Mouse (Mus musculus) bone marrow macrophage, adult 2 months (primary cell): ENCODE measurements around the gene B020031M17Rik. TPM values are rescaled to one million over a fixed set of nuclear protein-coding genes. Genes with fewer than 3 reads are reported as not detected.
"Not testable (repeated sequence)": the region's sequence is repeated elsewhere in the genome, so short reads cannot be mapped to it uniquely, and the experiment has no call there.

ENCODE experiments used
- H3K27ac ChIP-seq: 2 replicates; pipeline ENCODE4 v1.5.1; 2012; ENCODE audit warnings: low read depth, low read length; ENCODE audit not compliant: insufficient read depth
- H3K4me1 ChIP-seq: 2 replicates; pipeline ENCODE4 v1.6.1; 2012; ENCODE audit warnings: low read length; ENCODE audit not compliant: control insufficient read depth, insufficient read depth
- H3K4me3 ChIP-seq: 2 replicates; pipeline ENCODE4 v1.5.1; 2012; ENCODE audit warnings: mild to moderate bottlenecking, low read length, moderate library complexity; ENCODE audit not compliant: insufficient read depth
- polyA plus RNA-seq: library from polyadenylated mRNA; stranded (reverse); fragments of >200 nt; gene quantifications from 2 replicates; pipeline ENCODE4 v1.2.4, GENCODE M21; 2012; ENCODE audit not compliant: missing spikeins, insufficient read depth, insufficient read length

B020031M17Rik gene
- not detected in 2 replicates for polyA plus RNA-seq

DNA sequence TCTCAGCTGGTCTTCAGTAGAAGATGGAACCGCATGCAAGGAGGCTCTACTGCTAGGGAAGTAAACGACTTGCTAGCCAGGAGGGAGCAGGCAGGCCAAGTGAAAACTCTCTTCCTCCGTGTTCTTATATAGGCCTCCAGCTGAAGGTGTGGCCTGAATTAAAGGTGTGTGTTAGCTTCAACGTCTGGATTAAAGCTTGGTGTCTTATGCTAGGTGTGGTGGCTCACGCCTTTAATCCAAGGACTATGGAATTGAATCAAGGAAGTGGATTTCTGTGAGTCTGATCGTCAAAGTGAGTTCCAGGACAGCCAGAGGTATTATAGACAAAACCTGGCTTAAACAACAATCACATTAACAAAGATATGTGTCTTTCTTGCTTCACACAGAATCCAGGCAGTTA is at the start of gene B020031M17Rik:
Gene B020031M17Rik (minus strand): TSS at position 101 of the 400 bp plus-strand sequence.
- H3K4me3 ChIP-seq, H3K27ac ChIP-seq, H3K4me1 ChIP-seq: not testable (repeated sequence)

DNA sequence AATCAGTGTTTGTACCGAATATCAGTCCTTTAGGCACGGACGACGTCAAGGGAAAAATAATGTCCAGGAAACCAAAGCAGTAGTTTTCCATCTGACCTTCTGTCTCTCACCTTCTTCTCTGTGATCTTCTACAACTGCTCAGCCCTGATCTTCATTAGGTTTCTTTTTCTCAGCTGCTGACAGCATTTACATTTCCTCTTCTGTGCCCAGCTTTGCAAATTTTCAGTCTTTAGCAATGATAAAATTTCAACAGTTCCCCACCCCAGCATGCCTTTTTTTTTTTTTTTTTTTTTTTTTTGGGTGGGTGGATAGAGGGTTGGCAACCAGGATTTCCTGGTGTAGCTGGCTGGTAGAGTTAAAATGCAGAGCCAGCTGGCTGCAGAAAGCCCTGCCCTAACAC is 48.6 kb upstream of the B020031M17Rik start:
- not testable (repeated sequence) for H3K27ac ChIP-seq, H3K4me3 ChIP-seq, H3K4me1 ChIP-seq

DNA sequence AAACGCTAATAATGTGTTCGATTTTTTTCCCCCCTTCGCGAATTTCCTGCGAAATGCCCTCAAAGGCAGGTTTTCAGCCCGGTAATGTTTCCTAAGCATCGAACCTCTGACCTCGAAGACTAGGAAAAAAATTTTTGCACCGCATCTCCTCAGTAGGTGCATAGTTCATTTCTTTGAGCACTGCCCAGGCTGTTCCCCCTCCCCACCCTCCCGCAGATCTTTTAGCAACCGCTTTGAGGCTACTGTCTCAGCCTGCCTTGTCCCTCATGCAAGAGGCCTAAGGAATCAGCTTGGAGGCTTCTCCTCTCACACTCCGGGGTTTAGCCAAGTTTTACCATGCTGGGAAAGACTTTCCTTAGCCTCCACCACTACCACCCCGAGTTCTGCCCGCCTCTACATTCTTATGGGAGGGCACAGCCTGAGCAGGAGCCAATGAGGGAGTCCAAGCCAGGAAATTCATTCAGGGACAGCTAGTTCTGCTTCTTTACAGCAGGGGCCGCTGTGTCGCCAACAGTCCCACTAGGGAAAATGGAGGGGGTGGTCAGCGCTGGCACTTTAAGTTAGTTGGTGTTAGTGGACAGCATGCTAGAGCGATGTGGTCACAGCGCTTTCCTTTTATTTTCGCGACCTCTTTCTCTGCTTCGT is 48.0 kb upstream of the B020031M17Rik start:
- not testable (repeated sequence) for H3K4me1 ChIP-seq, H3K27ac ChIP-seq, H3K4me3 ChIP-seq

DNA sequence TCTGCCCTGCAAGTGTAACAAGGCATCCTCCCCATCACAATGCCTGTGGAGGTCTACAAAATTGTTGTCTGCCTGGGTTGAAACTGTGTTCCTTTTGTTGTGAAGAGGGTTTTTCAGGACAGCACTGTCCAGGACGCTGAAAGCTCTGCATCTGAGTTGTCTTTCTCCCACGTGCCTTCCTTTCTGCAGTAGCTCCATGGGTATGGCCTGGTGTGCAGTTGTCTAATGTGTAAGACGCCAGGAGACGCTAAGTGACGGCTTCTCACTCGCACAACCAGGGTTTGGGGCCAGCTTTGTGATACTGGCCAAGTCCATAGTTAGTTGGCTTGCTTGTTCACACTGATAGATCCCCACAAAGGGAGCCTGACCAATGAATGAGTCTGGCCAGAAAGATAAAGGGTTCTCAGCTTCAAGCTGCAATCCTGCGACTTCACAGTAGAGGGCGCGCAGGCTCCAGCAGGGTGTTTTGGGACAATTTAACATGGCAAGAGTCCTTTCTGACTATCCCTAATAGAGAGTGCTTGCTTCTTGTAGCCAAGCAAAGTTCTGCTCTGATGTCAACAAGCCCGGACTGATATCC is 41.4 kb upstream of the B020031M17Rik start:
- H3K4me3 ChIP-seq, H3K27ac ChIP-seq, H3K4me1 ChIP-seq: not testable (repeated sequence)

DNA sequence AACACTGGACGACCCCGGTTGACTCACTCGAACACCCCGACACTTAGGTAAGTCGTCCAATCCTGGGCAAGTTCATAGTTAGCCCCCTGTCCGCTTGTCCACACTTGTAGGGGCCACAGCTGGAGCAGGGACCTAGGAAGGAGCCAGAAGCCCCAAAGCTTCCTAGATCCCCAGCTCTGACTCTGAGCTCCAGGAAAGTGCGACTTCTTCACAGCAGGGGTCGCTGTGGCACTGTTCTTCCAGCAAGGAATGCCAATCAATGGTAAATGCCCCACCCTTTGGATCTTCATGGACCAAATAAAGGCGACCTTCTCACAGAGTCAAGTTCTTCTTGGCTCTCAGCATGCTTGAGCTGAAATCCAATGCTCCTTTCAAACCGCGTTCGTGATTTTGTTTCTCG is 40.7 kb upstream of the B020031M17Rik start:
- H3K4me1 ChIP-seq, result not testable (repeated sequence)

GRCm38 (mm10) chr13:119969163-119969562 is 18.6 kb upstream of the B020031M17Rik start:
- not testable (repeated sequence) for H3K4me1 ChIP-seq, H3K27ac ChIP-seq, H3K4me3 ChIP-seq

More for the DNA sequence above, 40.7 kb upstream of the B020031M17Rik start:
- not testable (repeated sequence) for H3K27ac ChIP-seq, H3K4me3 ChIP-seq

GRCm38 (mm10) chr13:119968193-119968592 is 17.6 kb upstream of the B020031M17Rik start:
- not testable (repeated sequence) for H3K4me1 ChIP-seq, H3K4me3 ChIP-seq, H3K27ac ChIP-seq

DNA sequence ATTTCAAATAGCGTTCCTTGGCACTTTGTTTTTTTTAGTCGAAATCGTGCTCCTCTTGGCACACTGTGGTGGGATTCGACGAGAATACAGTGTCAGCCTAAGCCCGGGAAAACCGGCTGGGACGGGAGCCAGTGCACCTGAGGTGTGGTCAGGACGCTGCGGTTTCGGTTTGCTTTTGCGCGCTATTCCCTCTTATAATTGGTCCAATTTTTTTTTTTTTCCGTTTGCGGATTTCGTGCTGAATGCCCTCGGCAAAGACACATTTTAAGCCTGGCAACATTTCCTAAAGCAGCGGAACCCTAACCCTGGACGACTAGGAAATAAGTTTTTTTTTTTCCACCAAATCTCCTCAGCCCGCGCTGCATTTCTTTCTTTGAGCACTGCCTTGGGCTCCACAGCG is 15.4 kb upstream of the B020031M17Rik start:
- H3K27ac ChIP-seq, H3K4me1 ChIP-seq: not testable (repeated sequence)
- peak overlapping the region; percentile 44 for H3K4me3 ChIP-seq

- H3K4me1 ChIP-seq, H3K27ac ChIP-seq: not testable (repeated sequence)
- peak overlapping the region; percentile 44 for H3K4me3 ChIP-seq
Measured at GRCm38 (mm10) chr13:119965302-119965952, 14.8 kb upstream of the B020031M17Rik start.

DNA sequence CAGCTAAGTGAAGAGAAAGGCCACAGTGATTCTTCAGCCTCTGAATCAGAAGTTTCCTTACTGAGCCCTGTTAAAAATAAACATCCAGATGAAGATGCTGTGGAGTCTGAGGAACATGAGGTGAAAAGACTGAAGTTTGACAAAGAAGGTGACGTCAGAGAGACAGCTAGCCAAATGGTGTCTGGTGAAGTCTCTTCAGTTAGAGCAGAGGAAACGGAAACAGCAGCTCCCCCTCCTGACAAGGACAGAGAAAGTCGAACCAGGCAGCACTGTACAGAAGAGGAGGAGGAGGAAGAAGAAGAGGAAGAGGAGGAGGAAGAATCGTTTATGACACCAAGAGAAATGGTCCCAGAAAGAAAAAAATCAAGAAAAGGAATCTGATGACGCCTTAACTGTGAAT is 12.2 kb upstream of the B020031M17Rik start:
- not testable (repeated sequence) for H3K27ac ChIP-seq, H3K4me3 ChIP-seq, H3K4me1 ChIP-seq

- not testable (repeated sequence) for H3K27ac ChIP-seq, H3K4me1 ChIP-seq, H3K4me3 ChIP-seq
Measured at GRCm38 (mm10) chr13:119955567-119955966, 5.0 kb upstream of the B020031M17Rik start.

DNA sequence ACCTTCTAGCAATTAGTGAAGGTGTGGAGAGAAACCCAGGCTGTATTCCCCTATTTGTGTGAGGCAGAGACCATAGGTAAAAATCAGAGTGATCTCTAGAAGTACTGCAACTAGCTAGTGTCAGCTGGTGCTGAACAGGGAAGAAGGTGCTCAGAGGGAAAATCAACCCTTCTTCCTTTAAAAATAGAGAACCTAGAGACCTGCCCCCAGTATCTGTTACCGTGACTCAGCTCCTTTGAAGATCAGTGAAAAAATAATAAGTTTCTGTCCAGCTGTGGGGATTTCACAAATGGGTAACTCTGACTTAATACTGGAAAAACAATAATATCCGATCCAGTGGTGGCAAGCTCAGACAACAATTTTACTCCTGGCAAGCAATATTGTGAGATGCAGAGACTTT is 4.5 kb upstream of the B020031M17Rik start:
- H3K27ac ChIP-seq, H3K4me3 ChIP-seq, H3K4me1 ChIP-seq: not testable (repeated sequence)

GRCm38 (mm10) chr13:119929172-119929571 is 21.4 kb downstream of the B020031M17Rik start, which contains the start of gene Gm21761:
Gene Gm21761 (minus strand): TSS chr13:119929272.
- not testable (repeated sequence) for H3K4me1 ChIP-seq, H3K27ac ChIP-seq, H3K4me3 ChIP-seq

DNA sequence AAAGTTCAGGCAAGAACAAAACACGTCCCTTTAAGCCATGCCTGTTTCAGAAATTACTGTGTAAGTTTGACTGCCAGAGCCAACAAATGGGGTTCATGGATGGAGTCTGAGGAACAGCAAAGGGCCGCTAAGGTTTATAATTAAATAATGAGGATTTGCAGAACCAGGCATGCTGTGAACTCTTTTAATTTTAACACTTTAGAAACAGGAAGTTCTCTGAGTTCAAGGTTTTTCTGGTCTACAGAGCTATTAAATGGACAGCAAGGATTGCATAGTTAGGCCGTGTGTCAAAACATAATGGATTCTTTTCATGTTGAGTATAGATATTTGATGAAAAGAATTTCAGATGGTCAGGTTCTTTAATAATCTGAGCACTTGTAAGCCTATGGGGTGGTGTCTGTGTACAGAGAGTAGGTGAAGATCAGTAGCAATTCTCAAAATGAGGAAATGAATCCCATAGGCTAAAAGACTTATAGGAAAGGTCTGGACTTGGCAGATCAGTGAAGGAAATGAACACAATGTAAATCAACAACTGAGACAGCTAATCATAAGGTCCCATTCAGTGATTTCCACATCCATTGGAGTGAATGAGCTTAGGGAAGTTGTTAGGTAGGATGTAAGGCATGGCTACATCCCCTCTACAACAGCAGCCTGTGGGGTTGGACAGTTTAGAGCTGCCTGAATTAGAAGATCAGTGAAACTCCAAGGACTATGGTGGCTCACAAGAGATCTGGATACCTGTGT is 25.8 kb downstream of the B020031M17Rik start:
- not testable (repeated sequence) for H3K4me3 ChIP-seq, H3K27ac ChIP-seq, H3K4me1 ChIP-seq

- H3K4me1 ChIP-seq, H3K4me3 ChIP-seq, H3K27ac ChIP-seq: not testable (repeated sequence)
Measured at GRCm38 (mm10) chr13:119916966-119917722, 33.5 kb downstream of the B020031M17Rik start.
